Mouse (Mus musculus): ENCODE data around the gene Iqcc. TPM values are rescaled to one million over a fixed set of nuclear protein-coding genes. Genes with fewer than 3 reads are reported as not detected.

The Iqcc gene
- polyA plus RNA-seq, 1 experiment from 2014 or later, result 27.4 TPM

DNA sequence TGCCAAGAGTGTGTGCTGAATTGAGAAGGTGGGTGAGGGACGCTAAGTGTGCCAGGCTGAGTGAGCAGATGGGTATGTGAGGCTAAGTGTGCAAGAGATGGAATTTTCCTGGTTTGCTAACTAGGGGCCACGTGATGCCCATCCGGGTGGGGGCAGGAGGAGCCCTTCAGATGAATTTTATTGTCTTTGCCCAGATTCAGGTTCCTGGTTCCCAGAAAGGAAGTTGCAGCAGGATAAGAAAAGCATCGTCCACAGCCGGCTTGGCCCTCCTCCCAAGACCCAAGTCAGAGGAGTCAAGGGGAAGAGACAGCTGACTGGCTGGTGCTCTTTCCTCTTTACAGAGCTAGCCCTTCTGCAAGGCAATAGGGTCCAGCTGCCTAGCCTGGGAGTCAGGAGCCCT lies 40.4 kb downstream of the Iqcc start, which contains the start of gene Fam167b:
Gene Fam167b, minus strand, starts transcription at position 84 of the 400 bp plus-strand sequence.
- no peak within 1 kb of the TSS for H3K4me3 ChIP-seq (replicated peaks; ENCODE audit: low read length)
- no peak within 1 kb of the TSS for H3K27ac ChIP-seq (ENCODE audit: low read length)
- H3K9me3 ChIP-seq (replicated peaks; ENCODE audit: control insufficient read depth, low read length), result no peaks in the 10 kb centered on the region
- no peaks in the 10 kb centered on the region for H3K36me3 ChIP-seq (ENCODE audit: control insufficient read depth, insufficient read depth, low read length)
- no peak within 1 kb of the TSS for H3K9ac ChIP-seq (ENCODE audit: low read length)
- H3K4me2 ChIP-seq (ENCODE audit: low read depth, low read length), result no peak within 1 kb of the TSS
- ATAC-seq (ENCODE audit: insufficient read depth, low FRiP score), result no peak
- H3K4me1 ChIP-seq (ENCODE audit: control insufficient read depth, insufficient read depth, low read length), result 0 out of 2 replicates have a peak, but pooled peaks cover 2% of the 10 kb centered on the region
- H3K27me3 ChIP-seq (ENCODE audit: control insufficient read depth, insufficient read depth, low read length), result no peaks in the 10 kb centered on the region
- 76% methylated on average over 5 of the region's 5 CpGs for WGBS

DNA sequence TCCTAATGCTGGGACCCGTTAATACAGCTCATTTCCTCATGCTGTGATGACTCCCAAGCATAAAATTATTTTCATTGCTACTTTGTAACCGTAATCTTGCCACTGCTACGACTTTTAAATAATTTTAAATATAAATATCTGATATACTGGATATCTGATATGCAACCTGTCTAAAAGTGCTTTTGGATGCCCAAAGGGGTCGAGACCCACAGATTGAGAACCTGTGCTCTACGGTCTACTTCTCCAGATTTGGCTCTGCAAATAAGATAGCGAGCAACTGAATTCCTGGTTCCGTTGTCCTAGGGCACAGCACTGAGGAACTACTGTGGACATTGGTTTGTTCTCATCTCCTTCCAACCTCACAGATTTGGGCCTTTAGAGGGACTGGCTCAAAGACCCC lies 41.2 kb downstream of the Iqcc start:
- H3K9me3 ChIP-seq (replicated peaks; ENCODE audit: control insufficient read depth, low read length), result no peaks in the 10 kb centered on the region
- H3K4me2 ChIP-seq (ENCODE audit: low read depth, low read length), result no peak overlapping the region
- no peak overlapping the region for H3K9ac ChIP-seq (ENCODE audit: low read length)
- H3K4me3 ChIP-seq (replicated peaks; ENCODE audit: low read length), result no peak overlapping the region
- no peak overlapping the region for H3K27ac ChIP-seq (ENCODE audit: low read length)
- H3K36me3 ChIP-seq (ENCODE audit: control insufficient read depth, insufficient read depth, low read length), result no peaks in the 10 kb centered on the region
- H3K27me3 ChIP-seq (ENCODE audit: control insufficient read depth, insufficient read depth, low read length), result no peaks in the 10 kb centered on the region
- WGBS, result 75% methylated on average over 7 of the region's 7 CpGs
- 0 out of 2 replicates have a peak, but pooled peaks cover 2% of the 10 kb centered on the region for H3K4me1 ChIP-seq (ENCODE audit: control insufficient read depth, insufficient read depth, low read length)
- ATAC-seq (ENCODE audit: insufficient read depth, low FRiP score), result no peak

DNA sequence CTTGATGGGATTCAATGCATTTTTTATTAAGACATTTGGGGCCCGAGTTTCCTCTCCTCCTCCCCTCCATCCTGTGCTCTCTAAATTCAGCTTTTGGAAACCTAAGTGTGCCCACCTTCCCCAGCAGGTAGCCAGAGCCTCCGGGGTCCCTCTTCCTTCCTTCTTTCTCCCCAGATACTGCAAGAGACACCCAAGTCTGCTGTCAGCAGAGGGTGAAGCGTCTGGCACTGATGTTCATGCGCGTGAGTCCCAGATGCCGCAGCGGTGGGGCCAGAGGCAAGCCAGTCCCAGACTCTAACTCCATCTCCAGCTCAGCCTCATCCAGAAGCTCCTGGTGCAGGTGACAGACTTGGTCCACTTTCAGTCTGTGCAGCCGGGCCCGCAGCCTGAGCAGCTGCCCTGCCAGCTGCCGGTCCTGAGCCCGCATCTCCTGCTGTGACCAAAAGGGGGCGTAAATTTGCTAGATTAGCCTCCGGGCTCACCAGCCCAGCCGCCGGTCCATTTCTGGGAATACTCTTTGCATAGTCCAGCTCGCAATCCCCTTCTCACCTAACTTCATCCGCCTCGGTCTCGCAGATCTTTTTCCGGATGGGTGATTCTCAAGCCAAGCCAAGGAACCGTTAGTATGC lies 41.9 kb downstream of the Iqcc start:
- Histone ChIP-seq H3K4me1 (ENCODE audit: control insufficient read depth, insufficient read depth, low read length) (0 out of 2 replicates have a peak, but pooled peaks cover 2% of the 10 kb centered on the region), H3K4me3 (replicated peaks; ENCODE audit: low read length) (no peak overlapping the region), H3K9me3 (replicated peaks; ENCODE audit: control insufficient read depth, low read length) (no peaks in the 10 kb centered on the region), H3K4me2 (ENCODE audit: low read depth, low read length) (no peak overlapping the region), H3K27me3 (ENCODE audit: control insufficient read depth, insufficient read depth, low read length) (no peaks in the 10 kb centered on the region), H3K36me3 (ENCODE audit: control insufficient read depth, insufficient read depth, low read length) (no peaks in the 10 kb centered on the region), H3K9ac (ENCODE audit: low read length) (peak overlapping the region; percentile 6; the same call in 1 of the 2 replicates), H3K27ac (ENCODE audit: low read length) (no peak overlapping the region)
- 39% methylated on average over 21 of the region's 21 CpGs for WGBS
- no peak for ATAC-seq (ENCODE audit: insufficient read depth, low FRiP score)

DNA sequence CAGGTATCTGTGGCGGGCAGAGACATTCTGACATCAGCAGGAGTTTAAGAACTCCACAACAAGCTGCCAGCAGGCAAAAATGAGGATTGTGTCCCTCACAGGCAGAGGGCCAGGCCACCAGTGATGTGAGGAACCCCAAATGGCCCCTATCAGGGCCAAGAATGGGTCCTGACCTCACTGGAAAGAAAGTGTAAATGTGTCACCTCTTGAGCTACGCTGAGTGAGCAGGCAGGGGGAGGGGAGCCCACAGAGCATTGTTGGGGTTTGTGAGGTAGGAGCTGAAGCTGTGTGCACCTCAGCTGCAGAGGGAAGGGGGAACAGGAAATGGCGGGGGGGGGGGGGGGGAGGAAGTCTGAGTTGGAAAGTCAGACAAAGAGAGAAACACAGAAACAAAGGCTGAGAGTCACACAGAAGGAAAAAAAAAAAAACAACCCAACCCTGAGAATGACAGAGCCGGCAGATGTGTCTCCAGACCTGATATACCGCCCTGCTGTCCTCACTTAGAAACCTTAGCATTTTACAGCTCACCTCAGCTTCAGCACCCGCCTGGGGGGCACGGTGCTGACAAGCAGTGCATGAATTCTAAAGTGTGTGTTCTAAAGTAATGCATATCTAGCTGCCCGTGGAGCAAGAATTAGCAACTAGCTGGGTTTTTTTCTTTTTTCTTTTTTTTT lies 43.6 kb downstream of the Iqcc start:
- no peak overlapping the region for H3K27ac ChIP-seq (ENCODE audit: low read length)
- H3K4me3 ChIP-seq (replicated peaks; ENCODE audit: low read length), result no peak overlapping the region
- no peaks in the 10 kb centered on the region for H3K36me3 ChIP-seq (ENCODE audit: control insufficient read depth, insufficient read depth, low read length)
- ATAC-seq (ENCODE audit: insufficient read depth, low FRiP score), result 0 out of 2 replicates have a peak, but pooled peaks have one; percentile 37
- H3K9me3 ChIP-seq (replicated peaks; ENCODE audit: control insufficient read depth, low read length), result no peaks in the 10 kb centered on the region
- 0 out of 2 replicates have a peak, but pooled peaks cover 2% of the 10 kb centered on the region for H3K4me1 ChIP-seq (ENCODE audit: control insufficient read depth, insufficient read depth, low read length)
- 42% methylated on average over 7 of the region's 8 CpGs for WGBS
- no peak overlapping the region for H3K4me2 ChIP-seq (ENCODE audit: low read depth, low read length)
- H3K9ac ChIP-seq (ENCODE audit: low read length), result peak overlapping the region; percentile 56
- no peaks in the 10 kb centered on the region for H3K27me3 ChIP-seq (ENCODE audit: control insufficient read depth, insufficient read depth, low read length)

DNA sequence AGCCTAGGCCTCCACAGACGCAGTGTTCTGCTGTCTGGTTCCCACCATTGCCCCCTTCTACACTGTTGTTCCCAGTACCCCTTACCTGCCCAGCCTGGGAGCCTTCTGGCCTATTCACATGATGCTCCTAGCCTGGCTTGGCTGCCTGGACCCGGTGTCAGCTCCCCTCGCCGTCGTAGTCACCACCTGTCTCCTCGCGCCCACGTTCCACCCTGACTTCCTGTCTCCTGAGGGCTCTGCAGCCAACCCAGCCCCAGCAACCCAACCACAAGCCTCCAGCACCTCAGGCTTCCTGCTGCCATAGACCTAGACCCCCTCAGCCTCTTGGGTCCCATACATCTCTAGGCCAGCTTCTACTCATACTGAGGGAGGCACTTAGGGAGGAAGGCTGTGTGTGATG lies 45.5 kb downstream of the Iqcc start, which contains the start of gene Lck:
Gene Lck, minus strand, starts transcription at position 212 of the 400 bp plus-strand sequence.
- H3K36me3 ChIP-seq (ENCODE audit: control insufficient read depth, insufficient read depth, low read length), result no peaks in the 10 kb centered on the region
- H3K27ac ChIP-seq (ENCODE audit: low read length), result no peak within 1 kb of the TSS
- no peak within 1 kb of the TSS for H3K4me3 ChIP-seq (replicated peaks; ENCODE audit: low read length)
- 0 out of 2 replicates have a peak, but pooled peaks cover 2% of the 10 kb centered on the region for H3K4me1 ChIP-seq (ENCODE audit: control insufficient read depth, insufficient read depth, low read length)
- ATAC-seq (ENCODE audit: insufficient read depth, low FRiP score), result no peak
- H3K9ac ChIP-seq (ENCODE audit: low read length), result no peak within 1 kb of the TSS
- no peak within 1 kb of the TSS for H3K4me2 ChIP-seq (ENCODE audit: low read depth, low read length)
- no peaks in the 10 kb centered on the region for H3K9me3 ChIP-seq (replicated peaks; ENCODE audit: control insufficient read depth, low read length)
- WGBS, result 87% methylated on average over 8 of the region's 8 CpGs
- H3K27me3 ChIP-seq (ENCODE audit: control insufficient read depth, insufficient read depth, low read length), result no peaks in the 10 kb centered on the region

DNA sequence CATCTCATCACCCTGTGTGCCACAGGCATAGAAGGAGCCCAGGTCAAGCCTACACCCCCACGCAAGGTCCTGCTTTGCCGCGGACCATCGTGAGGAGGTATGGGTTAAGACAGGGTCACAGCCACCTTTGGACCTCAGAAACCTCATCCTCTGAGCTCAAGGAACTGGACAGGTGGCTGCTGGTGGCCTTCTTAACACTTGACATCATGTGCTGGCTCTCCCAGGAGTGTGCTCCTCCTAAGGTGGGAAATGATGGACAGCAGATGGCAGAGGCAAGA lies 45.9 kb downstream of the Iqcc start:
- H3K4me2 ChIP-seq (ENCODE audit: low read depth, low read length), result no peak overlapping the region
- no peak for ATAC-seq (ENCODE audit: insufficient read depth, low FRiP score)
- H3K27ac ChIP-seq (ENCODE audit: low read length), result no peak overlapping the region
- H3K4me3 ChIP-seq (replicated peaks; ENCODE audit: low read length), result no peak overlapping the region
- H3K9ac ChIP-seq (ENCODE audit: low read length), result no peak overlapping the region
- H3K4me1 ChIP-seq (ENCODE audit: control insufficient read depth, insufficient read depth, low read length), result 0 out of 2 replicates have a peak, but pooled peaks cover 2% of the 10 kb centered on the region
- 96% methylated on average over 4 of the region's 4 CpGs for WGBS
- no peaks in the 10 kb centered on the region for H3K36me3 ChIP-seq (ENCODE audit: control insufficient read depth, insufficient read depth, low read length)
- H3K9me3 ChIP-seq (replicated peaks; ENCODE audit: control insufficient read depth, low read length), result no peaks in the 10 kb centered on the region
- no peaks in the 10 kb centered on the region for H3K27me3 ChIP-seq (ENCODE audit: control insufficient read depth, insufficient read depth, low read length)

DNA sequence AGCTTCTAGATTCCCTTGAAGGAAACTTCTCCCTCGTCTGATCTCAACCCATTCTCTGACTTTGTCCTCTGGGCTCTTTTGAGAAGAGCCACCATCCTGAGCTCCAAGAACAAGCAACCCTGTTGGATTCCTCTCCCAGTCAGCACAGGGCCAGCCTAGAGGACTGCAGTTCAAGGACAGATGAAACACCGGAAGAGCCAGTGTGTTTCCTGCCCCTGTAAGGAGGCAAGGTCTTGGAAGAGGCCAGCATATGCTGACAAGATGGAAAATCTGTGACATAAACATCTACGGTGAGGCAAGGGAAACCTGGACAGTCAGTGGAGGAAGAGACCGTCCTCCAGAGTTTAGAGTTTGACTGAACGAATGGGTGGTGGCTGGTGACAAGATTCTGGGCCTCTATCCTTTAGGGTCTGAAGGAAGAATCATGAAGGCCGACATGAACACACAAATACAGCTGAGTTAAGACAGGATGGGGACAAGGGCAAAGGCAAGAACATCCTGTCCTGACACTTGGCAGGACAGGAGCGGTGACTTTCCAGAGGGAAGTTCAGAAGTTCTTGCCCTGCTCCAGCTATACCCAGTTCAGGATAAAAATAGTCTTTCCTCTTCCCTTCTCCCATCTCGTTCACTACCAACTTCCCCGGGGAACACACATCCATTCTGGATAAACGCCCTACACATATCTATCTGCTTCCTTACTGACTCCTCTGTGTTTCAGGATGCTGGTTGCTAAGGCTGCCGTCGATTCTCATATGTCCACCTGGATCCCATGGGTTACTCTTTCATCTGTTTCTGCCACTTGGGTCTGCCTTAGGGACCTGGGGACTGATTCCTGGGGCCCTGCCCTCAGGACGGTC lies 46.4 kb downstream of the Iqcc start:
- H3K36me3 ChIP-seq (ENCODE audit: control insufficient read depth, insufficient read depth, low read length), result no peaks in the 10 kb centered on the region
- no peak overlapping the region for H3K4me2 ChIP-seq (ENCODE audit: low read depth, low read length)
- H3K27ac ChIP-seq (ENCODE audit: low read length), result no peak overlapping the region
- 80% methylated on average over 13 of the region's 13 CpGs for WGBS
- 0 out of 2 replicates have a peak, but pooled peaks cover 2% of the 10 kb centered on the region for H3K4me1 ChIP-seq (ENCODE audit: control insufficient read depth, insufficient read depth, low read length)
- ATAC-seq (ENCODE audit: insufficient read depth, low FRiP score), result no peak
- no peaks in the 10 kb centered on the region for H3K9me3 ChIP-seq (replicated peaks; ENCODE audit: control insufficient read depth, low read length)
- no peak overlapping the region for H3K9ac ChIP-seq (ENCODE audit: low read length)
- H3K4me3 ChIP-seq (replicated peaks; ENCODE audit: low read length), result no peak overlapping the region
- H3K27me3 ChIP-seq (ENCODE audit: control insufficient read depth, insufficient read depth, low read length), result no peaks in the 10 kb centered on the region

DNA sequence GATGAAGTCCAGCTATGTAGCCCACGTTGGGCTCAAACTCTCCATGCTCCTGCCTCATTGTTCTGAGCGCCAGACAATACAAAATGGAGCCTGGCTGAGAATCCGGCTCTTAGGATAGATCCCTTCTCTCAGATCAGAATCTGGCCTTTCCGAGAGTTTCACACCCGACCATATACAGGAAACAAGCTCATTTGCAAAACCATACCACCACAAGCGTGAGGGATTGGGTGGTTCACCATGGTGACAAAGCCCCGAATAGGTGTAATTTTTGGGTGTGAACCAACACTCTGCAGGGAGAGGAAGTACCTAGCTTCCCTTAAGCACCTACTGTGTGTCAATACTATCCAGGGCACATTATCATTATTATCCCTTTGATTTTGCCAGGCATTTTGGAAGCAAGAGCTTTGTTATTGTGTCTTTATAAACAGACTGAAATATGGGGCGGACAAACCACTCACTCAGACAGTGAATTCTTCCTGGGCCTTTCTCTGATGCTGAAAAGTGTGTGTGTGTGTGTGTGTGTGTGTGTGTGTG lies 47.3 kb downstream of the Iqcc start:
- Histone ChIP-seq H3K36me3 (ENCODE audit: control insufficient read depth, insufficient read depth, low read length) (no peaks in the 10 kb centered on the region), H3K9me3 (replicated peaks; ENCODE audit: control insufficient read depth, low read length) (no peaks in the 10 kb centered on the region), H3K27me3 (ENCODE audit: control insufficient read depth, insufficient read depth, low read length) (no peaks in the 10 kb centered on the region), H3K4me3 (replicated peaks; ENCODE audit: low read length) (no peak overlapping the region), H3K4me2 (ENCODE audit: low read depth, low read length) (no peak overlapping the region), H3K4me1 (ENCODE audit: control insufficient read depth, insufficient read depth, low read length) (0 out of 2 replicates have a peak, but pooled peaks cover 2% of the 10 kb centered on the region), H3K27ac (ENCODE audit: low read length) (no peak overlapping the region), H3K9ac (ENCODE audit: low read length) (no peak overlapping the region)
- no peak for ATAC-seq (ENCODE audit: insufficient read depth, low FRiP score)
- WGBS, result 73% methylated on average over 8 of the region's 8 CpGs

Data from stomach, embryonic 16.5 days (tissue).